Mouse (Mus musculus): ENCODE data around the gene Cd164.
A peak's percentile ranks its signal among the peaks of the same experiment; 100 is the strongest.

The Cd164 gene

DNA sequence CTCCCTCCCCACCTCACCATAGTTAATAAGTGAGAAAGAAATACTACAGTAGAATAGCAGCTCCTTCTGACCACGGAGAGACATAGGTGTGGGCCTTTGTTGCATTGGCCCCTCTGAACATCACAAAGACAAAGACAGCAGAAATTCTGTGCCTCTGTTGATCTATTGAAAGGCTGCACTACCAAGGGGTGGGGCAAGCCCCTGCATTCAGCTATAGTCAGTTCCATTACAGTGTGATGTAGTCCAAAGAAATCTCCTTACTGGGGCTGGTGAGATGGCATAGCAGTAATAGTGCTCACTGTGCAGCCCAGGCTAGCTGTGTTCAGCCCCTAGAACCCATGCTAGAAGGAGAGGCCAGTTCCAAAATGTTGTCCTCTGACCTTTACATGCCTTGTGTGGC lies 14.2 kb upstream of the Cd164 start:
- no peak for DNase-seq

DNA sequence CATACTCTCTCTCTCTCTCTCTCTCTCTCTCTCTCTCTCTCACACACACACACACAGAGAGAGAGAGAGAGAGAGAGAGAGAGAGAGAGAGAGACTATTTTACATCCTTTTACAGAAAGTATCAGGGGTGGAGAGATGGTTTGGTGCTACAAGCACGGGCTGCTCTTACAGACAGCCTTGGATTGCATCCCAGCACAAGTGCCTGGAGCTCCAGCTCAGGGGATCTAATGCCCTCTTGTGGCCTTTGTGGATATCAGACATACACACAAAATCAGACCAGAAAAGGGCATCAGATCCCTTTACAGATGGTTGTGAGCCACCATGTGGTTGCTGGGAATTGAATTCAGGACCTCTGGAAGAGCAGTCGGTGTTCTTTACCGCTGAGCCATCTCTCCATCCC lies 13.8 kb upstream of the Cd164 start:
- DNase-seq = peak; percentile 51

DNA sequence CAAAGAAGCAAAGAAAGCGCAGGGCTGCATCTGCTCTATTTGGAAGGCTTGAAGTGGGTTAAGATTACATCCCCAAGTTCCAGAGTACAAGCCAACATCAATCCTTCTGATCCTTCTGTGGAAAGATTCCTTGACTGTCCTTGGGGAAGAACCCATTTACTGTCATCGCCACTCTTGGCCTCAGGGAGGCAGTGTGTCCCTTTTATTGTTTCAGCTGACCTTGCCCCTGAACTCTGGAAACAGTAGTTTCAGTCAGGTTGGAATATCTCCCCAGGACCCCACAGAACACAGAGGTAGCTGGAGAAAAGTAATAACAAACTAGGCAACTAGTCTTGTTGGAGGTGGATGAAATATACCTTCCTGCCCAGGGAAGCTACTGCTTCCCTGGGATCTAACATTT lies 10.1 kb upstream of the Cd164 start:
- DNase-seq = no peak

DNA sequence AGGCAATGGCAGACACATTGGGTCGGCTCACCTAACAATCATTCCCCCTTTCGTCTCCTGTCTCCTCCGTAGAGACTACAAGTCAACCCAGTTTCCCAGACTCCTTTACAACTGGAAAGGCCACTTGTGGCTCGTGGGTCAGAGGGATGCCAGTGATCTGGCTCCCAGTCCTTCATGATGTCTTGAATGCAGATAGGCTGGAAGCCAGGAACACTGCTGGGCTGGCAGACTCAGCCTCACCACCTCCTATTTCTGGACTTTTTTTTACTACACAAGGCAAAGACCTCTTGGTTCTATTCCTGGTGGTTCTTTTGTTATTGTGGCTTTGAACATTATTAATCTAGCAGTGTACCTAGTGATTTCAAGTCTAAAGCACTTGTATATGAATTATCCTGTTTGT lies 4.9 kb upstream of the Cd164 start:
- no peak for DNase-seq

DNA sequence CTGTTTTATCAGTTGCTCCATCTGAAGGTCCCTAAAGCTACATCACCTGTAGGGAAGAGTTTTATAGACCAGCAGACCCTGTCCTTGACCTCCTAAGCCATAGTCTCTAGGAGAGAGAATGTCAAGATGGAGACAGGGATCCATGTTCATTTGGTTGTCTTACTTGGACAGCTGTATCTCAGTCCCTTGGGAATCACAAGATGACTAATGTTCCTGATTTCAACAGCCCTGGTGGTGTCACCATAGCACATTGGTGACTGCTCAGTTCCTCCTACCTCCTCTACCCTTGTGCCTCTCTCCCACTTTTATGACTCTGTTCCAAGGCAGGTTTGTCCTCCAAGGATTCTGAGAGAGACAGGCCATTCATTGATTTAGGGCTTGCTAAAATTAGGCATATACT lies 4.3 kb upstream of the Cd164 start:
- no peak for DNase-seq

DNA sequence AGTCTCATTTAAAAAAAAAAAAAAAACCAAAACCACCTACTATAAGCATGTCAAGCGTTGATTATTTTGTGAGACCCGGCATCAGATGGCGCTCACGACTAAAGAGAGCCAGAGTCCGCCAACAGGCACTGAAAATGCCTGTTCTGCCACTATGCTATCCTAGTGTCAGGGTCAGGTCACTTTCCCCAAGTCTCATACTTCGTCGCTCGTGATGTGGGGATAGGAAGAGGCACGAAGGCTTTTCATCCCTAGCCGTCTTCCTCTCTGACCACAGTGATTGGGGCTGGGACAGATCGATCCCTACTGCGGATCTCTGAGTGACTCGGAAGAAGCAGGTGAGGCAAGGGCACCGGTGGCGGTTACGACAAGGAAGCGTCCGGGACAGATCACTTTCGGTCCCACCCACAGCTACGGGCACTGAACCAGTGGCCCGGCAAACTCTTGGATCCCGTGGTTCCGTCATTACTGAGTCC lies 670 bp upstream of the Cd164 start:
- peak; percentile 37 for DNase-seq

DNA sequence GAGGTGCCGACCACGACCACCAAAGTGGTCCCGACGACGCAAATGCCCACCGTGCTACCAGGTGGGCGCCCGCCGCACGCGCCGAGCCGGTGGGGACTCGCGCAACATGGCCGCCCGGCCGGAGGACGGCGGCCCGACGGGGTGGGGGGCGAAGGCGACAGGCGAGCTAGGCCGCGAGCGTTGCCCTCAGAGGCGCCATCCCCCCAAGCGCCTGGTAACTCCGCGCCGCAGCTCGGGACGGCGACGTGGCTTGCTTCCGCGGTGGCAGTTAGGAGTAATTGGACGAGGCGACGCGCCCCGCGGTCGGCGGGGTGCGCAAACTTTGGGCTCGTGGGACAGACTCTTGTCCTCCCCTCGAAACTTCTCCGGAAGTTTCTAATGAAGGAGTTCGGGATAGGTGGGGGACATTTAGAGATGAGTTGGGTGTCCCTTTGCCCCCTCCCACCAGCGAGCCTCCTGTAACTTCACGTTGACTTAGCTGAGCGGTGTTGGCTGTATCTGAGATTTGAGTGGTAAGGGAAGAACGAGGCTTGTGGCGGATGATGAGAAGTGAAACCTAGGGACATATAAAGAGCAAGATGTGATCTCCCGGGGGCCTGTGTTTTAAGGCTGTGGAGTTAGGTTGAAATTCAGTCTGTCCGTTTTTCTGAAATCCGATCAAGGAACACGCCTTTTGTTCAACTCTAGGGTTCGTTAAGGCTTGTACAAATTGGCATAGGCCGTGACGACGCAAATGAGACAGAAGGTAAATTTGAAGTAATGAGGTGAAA lies 611 bp downstream of the Cd164 start:
- peak; percentile 55 for DNase-seq

DNA sequence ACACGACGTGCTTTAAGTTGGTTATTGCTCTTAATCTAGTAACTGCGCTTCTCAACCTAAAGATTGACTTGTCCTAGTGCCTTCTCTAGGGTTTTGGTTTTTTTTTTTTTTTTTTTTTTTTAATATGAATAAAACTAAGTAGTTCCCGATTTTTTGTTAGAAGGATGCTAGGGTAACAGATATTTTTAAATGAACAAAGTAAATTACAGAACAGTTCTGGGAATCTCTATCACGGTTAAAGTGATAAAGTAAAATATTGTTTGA lies 1.1 kb downstream of the Cd164 start:
- DNase-seq = no peak

DNA sequence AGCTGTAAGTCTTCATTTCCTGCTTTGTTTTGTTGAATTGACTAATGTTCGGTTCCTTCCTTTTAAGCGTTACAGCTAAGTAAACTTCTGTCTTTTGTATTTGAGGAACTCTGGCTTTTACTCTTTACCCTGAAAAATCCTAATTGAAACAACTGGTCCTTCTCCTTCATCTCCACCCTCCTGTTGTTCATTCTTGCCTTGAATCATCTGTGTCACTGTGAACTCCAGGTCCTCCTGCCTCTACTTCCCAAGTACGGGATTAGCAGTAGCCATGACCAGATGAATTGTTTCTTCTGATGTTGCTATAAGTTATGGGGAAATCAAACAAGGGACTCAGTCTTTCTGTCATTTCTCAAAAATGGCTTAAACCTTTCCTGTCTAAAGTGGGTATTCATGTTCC lies 4.2 kb downstream of the Cd164 start:
- no peak for DNase-seq

DNA sequence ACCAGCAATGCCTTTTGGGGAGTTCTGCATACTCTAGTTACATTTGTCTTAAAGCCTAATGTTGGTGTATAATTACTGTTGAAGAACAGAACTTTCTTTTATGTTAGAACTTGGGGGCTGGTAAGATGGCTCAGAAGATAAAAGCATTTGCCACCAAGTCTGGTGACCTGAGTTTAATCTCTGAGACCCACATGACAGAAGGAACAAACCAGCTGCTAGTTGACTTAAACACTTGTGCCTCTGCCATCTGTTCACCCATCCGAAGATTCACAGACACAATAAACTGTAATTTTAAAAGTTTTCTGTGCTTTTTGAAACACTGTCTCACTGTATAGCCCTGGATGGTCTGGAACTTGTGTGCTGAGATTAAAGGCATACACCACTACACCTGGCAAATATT lies 6.5 kb downstream of the Cd164 start:
- DNase-seq = no peak

DNA sequence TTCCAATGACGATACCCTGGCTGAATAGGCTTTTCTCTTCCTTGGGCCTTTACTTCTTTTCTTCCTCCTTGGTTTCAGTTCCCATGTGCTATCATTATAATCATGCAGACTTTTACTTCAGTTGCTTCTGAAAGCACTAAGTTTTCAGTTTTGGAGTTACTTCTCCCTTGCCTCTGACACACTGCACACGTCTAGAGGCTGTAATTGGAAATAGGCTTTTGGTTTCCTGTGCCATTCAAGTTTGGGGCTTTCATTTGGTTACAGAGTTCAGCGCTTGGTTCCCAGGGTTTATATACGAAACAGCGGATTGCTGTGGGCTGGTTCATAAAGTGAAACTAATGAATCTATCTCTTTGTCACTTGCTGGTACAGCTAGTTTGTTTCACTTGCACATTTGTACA lies 10.8 kb downstream of the Cd164 start:
- no peak for DNase-seq

DNA sequence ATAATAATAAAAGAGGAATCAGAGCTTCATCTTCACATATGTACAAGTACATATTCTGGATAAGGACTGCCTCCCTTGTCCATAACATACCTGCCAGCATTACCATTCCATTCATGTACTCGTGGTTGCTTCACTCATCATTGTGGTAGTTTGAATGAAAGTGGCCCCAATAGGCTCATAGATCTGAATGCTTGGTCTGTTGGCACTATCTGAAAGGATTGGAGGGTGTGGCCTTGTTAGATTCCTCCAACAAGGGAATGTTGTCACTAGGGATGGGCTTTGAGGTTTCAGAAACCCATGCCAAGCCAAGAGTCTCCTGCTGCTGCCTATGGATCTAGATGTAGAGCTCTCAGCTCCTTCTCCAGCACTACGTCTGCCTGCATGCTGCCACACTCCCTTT lies 16.8 kb downstream of the Cd164 start:
- no peak for DNase-seq

DNA sequence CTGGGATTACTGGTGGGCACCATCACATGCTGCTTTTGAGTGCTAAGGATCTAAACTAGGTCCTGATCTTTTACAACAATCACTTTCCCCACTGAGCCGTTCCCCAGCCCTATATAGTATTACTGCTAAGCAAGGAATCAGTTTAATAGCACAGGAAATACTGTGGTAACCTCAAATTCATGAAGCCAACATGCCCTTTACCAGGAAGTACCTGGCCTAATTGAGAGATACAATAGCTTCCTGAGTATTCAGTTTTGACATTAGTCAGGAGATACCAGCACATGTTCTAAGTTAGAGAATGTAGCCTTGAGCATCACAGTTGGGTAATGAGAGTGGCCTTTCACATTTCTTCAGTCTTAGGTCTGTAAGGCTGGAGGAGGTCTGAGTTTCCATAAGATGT lies 17.5 kb downstream of the Cd164 start:
- DNase-seq = no peak

DNA sequence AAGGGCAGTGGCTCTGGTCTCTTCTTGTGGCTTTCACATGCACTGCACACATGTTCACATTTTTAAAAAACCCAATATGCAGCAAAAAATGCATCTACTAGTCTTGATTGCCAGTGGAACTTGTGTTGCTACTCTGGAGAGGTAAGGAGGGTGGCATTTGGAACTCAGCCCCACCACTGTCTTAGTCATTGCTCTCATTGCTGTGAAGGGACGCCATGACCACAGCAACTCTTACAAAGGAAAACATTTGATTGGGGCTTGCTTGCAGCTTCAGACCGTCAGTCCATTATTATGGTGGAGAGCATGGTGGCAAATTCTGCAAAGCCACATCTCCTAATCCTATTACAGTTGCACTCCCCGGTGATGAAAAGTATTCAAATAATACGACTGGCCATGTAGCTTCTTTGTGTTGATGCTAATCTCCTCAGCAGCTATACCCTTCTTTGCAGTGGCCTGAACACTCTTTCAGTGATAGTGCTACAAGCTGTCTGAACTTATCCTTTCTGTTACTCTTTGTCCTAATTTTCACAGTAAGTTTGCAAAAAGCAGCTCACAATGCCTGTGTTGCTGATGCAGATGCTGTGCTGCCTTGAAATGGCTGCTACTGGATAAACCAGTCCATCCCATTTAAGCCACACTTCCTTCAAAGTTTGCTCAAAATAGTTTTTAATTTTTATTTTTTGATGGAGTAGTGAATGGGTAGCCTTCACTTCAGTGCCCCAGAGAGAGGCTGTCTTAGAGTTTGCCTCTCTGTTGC lies 18.2 kb downstream of the Cd164 start:
- no peak for DNase-seq

DNA sequence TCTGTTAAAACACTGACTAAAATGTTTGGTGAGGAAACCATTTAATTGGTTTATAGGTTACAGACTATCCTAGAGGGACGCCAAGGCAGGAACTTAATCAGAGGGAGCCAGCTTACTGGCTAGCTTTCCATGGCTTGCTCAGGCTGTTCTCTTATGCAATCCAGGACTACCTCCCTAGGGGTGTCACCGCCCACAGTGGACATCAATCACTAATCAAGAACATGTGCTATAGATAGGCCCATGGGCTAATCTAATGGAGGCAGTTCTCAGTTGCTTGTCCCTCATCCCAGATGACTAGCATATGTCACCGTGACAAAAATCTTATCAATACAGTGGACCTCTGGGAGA lies 18.7 kb downstream of the Cd164 start:
- no peak for DNase-seq

DNA sequence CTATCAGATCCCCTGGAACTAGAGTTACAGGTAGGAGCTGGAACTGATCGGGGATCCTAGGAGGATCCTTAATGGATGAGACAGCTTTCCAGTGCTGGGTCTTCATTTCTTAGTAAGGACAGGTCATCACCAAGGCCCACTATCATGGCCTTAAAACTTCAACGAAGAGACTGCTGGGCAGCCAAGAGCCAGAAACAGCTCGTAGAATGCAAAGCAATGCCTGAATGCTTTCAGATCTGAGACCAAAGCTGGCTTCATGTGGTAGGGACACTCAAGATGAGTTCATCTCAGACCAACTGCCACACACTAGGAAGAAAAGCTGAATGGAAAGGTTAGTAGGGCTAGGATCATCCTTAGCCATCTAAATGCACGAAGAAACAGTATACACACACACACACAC lies 19.8 kb downstream of the Cd164 start:
- DNase-seq = no peak

DNA sequence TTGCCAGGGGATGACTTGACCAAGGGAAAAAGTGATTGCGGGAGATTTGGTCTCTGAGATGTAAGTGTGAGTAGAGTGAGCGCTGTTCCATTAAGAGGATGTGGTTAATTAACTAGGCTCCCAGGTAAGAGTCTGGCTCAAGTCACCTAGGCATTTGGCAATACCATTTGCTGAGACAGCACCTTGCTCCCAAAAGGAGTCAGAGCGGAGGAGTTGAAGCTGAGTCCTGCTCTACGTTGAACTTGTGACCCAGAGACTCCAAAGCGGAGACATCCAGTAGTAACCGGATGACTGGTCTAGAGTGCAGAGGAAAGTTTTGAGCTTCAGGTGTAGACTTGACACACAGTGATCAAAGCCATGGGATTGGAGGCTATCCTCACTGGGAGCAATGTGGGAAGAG lies 22.8 kb downstream of the Cd164 start:
- DNase-seq = no peak

DNA sequence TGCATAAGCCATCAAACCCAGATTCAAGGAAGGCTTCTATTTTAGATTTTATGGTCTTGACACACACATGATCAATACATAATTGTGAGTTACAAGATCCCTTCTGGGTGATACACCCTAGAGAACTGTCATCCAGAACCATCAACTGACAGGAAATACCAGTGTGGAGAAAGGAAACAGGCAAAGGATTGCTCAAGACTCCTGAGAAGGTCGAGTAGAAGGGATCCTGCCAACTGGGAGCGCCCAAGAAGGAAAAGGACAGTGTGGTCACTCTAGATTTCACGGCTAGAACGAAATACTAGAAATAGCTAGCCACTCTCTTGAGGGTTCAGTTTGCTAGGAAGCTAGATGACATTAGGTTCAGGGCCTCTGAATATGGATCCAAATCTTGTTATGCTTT lies 24.2 kb downstream of the Cd164 start:
- no peak for DNase-seq

DNA sequence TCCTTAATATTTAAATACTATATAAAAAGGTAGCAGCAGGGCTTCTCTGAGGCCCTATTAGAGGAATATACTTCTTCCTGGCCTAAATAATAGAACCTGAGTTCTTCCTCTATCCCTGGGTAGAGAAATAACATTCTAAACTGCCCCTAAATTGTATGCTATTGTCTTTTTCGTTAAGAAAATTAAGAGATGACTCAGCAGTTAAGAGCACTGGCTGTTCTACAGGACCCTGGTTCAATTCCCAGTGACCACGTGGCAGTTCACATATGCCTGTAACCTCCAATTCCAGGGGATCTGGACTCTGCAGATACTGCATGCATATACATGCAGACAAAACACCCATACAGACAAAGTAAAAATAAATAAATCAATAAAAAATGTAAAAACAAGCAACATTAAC lies 24.6 kb downstream of the Cd164 start:
- no peak for DNase-seq

DNA sequence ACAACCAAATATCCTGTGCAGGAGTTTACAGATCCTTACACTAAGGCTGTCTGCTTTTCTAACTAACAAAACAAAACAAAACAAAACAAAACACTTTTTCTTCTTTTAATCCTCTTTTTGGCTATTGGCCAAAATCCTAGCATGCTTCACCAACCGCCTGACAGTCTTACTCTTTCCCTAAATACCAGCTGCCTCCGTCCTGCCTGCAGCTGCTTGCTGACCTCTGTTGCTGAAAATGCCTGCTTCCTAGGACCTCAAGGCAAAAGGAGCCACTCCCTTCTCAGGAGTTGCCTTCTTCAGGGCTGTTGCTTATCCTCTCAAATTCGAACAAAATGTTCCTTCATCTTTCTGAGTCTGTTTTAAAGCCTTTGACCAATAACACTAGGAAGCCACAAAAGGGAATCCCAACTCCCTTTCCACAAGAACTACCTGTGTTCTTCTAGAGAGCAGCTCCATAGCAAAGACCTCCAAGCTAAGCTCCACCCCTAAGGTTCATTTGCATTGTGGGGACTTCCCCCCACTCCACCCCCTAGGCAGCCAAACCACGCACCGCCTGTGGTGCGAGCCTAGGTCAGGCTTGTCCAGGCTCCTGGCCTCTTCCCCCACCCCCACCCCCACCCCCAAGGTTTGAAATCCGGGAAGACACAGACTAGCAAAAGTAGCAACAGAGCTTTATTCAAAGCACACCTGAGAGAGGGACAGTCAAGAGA lies 25.4 kb downstream of the Cd164 start:
- DNase-seq = no peak

DNA sequence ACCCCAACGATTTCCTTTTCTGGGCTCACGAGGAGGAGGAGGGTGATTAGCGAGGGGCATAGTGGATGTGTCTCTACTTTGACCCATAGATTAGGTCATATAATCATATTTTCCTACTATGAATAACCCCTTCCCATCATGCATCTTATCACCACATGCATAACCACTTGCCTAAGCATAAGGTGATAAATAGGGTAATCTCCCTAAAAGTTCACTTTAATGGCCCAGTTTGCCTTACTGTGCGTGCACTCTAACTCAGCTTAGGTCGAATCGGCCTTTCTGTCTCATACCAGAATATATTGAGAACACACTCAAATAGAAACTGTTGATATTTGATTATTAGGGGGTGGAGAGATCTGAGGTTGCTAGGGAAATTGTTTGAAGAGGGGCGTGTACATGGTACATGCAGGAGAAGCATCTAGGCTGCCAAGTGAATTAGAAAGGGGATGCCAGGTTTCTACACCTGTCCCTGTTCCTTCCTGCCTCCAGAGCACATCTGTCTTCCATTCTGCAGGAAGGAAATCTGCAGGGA lies 26.1 kb downstream of the Cd164 start:
- no peak for DNase-seq

DNA sequence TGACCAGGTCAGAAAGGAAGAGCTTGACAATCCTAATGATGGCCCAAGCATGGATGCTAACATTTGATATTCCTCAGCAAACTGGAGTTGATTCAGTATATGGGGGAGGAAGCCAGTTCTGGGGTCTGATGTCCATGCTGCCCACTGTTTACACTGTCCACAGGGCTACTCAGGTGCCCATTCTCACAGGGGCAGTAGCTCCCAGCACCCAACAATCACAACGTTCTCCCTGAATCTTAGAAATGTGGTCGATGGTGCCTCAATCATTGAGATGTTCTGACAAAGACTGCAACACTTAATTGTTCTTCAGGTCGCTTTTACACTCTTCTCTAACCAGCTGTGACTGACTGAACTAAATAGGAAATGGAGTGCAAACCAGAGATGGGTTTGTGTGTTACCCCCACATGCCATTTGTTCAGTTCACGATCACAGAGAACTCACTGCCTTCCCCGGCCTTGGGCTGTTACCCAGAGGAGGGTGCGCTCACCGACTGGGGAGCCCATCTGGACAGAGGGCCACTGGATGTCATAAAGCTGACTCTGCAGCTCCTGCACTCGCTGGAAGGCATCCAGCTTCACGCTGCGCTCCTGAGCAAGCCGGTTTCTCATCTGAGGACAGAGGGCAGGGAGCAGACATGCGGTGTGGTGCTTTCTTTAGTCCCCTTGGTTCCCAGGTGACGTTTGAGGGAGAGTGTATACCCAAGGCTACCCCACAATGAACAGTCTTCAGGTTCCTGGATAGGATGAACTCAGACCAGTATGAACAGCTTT lies 27.4 kb downstream of the Cd164 start:
- DNase-seq = no peak

DNA sequence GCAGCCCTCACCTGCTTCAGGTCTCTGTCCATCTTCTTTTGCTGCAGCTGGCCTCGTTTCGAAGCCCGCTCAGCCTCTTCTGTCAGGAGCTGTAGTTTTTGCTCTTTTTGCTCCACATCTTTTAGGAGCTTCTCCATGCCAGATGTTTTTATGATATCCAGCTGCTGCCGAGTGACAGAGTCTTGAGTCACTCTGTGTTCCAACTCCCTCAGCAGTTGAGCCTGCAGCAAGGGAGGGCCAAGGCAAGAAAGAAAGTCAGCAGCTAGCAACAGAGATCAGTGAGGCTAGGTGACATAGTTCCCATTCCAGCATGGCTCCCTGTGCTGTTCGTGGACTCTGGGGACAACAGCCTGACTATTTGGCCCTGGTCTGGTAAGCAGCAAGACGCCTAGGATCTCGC lies 31.5 kb downstream of the Cd164 start:
- no peak for DNase-seq

Measured in right cerebral cortex, postnatal 4 days (tissue).